Mouse (Mus musculus) skeletal muscle tissue, postnatal 0 days (tissue): ENCODE data around the gene Cypt4. TPM values are rescaled to one million over a fixed set of nuclear protein-coding genes. Genes with fewer than 3 reads are reported as not detected.

Experiments used
- polyA plus RNA-seq: library from polyadenylated mRNA; unstranded; fragments of >200 nt; fragmentation: Nextera tagmentation; extraction: Ambion mirVana; gene quantifications from 2 replicates; pipeline ENCODE4 v1.2.1, GENCODE M21; 2015

The Cypt4 gene
- polyA plus RNA-seq: not detected in 2 replicates

GRCm38 (mm10) chr9:24624896-24625295 lies at the start of gene Cypt4:
Cypt4 (plus strand) TSS chr9:24625196.

Other genes with a start within 250 kb of the Cypt4 start
- 6.6 and 7.3 TPM in 2 replicates for gene Dpy19l1, start 122.1 kb upstream of the Cypt4 start, polyA plus RNA-seq
- not detected in 2 replicates for gene Dpy19l2, start 71.1 kb downstream of the Cypt4 start, polyA plus RNA-seq
- gene Tbx20, start 149.1 kb downstream of the Cypt4 start, polyA plus RNA-seq: not detected in 2 replicates